Mouse (Mus musculus) myocyte (in vitro differentiated cells): Measurements from ENCODE around the gene Lamb1.

Experiments
- CEBPB ChIP-seq: IDR thresholded peaks from 2 replicates; pipeline ENCODE4 v1.6.1; 2011; ENCODE audit warnings: mild to moderate bottlenecking, moderate library complexity; ENCODE audit not compliant: poor library complexity, insufficient read depth, severe bottlenecking
- E2F4 ChIP-seq: IDR thresholded peaks from one replicate; pipeline ENCODE4 v1.6.1; 2011; ENCODE audit warnings: mild to moderate bottlenecking, control low read depth, moderate library complexity; ENCODE audit not compliant: insufficient read depth
- MAX ChIP-seq: IDR thresholded peaks from one replicate; pipeline ENCODE4 v1.6.1; 2011; ENCODE audit warnings: low read depth, mild to moderate bottlenecking, control low read depth
- MYOD1 ChIP-seq, 3 experiments: IDR thresholded peaks; one replicate each; pipeline ENCODE4 v1.6.1; 2011; ENCODE audit warnings: control low read depth in 2 of 3, low read depth in 2 of 3, mild to moderate bottlenecking in 2 of 3, moderate library complexity in 1 of 3; ENCODE audit not compliant: insufficient read length in 2 of 3, control insufficient read depth in 1 of 3
- MYOG ChIP-seq, 3 experiments: IDR thresholded peaks; one replicate each; pipeline ENCODE4 v1.6.1; 2011; ENCODE audit warnings: control low read depth in 2 of 3, low read depth in 2 of 3, mild to moderate bottlenecking in 2 of 3; ENCODE audit not compliant: insufficient read length in 2 of 3, control insufficient read depth in 1 of 3, insufficient read depth in 1 of 3
- POLR2A ChIP-seq: IDR thresholded peaks from one replicate; pipeline ENCODE4 v1.6.1; 2011; ENCODE audit warnings: low read depth, mild to moderate bottlenecking, control low read depth, moderate library complexity; ENCODE audit not compliant: insufficient read length
- POLR2AphosphoS2 ChIP-seq: IDR thresholded peaks from one replicate; pipeline ENCODE4 v1.6.1; 2011; ENCODE audit warnings: low read depth, control low read depth; ENCODE audit not compliant: insufficient read length
- REST ChIP-seq: IDR thresholded peaks from one replicate; pipeline ENCODE4 v1.6.1; 2011; ENCODE audit warnings: mild to moderate bottlenecking, control low read depth, moderate library complexity; ENCODE audit not compliant: insufficient read depth, insufficient read length
- TCF12 ChIP-seq: IDR thresholded peaks from one replicate; pipeline ENCODE4 v1.6.1; 2011; ENCODE audit warnings: mild to moderate bottlenecking, control low read depth; ENCODE audit not compliant: poor library complexity, insufficient read depth, severe bottlenecking
- TCF3 ChIP-seq: IDR thresholded peaks from one replicate; pipeline ENCODE4 v1.6.1; 2011; ENCODE audit warnings: low read depth, control low read depth; ENCODE audit not compliant: insufficient read length
- USF1 ChIP-seq: IDR thresholded peaks from one replicate; pipeline ENCODE4 v1.6.1; 2011; ENCODE audit warnings: low read depth, mild to moderate bottlenecking, control low read depth, moderate library complexity

- TF ChIP-seq POLR2A (no peak), USF1 (no peak), MYOG (IDR thresholded peaks at IDR 0.05; ENCODE audit: control insufficient read depth in 1 of 3, insufficient read depth in 1 of 3, insufficient read length in 2 of 3, low read depth in 2 of 3) (no peak), POLR2AphosphoS2 (no peak), MAX (no peak), MYOD1 (IDR thresholded peaks at IDR 0.05; ENCODE audit: control insufficient read depth in 1 of 3, insufficient read length in 2 of 3, low read depth in 2 of 3) (no peak), REST (no peak), TCF3 (no peak), E2F4 (no peak), TCF12 (no peak), CEBPB (no peak)
Measured at GRCm38 (mm10) chr12:31376326-31376950, 111.4 kb downstream of the Lamb1 start.
